Mouse (Mus musculus) heart, postnatal 0 days (tissue): ENCODE data around the gene Senp8.
"Not testable (repeated sequence)": the region's sequence is repeated elsewhere in the genome, so short reads cannot be mapped to it uniquely, and the experiment has no call there.

Experiments
- CTCF ChIP-seq: IDR thresholded peaks from 2 replicates; pipeline ENCODE4 v1.5.1; 2016; ENCODE audit warnings: antibody characterized with exemption, control low read depth, low read depth
- EP300 ChIP-seq: IDR thresholded peaks from 2 replicates; pipeline ENCODE4 v1.6.1; 2016; ENCODE audit warnings: antibody characterized with exemption, low read depth

- not testable (repeated sequence) for TF ChIP-seq CTCF, EP300
These were observed 6.5 kb upstream of the Senp8 start for GRCm38 (mm10) chr9:59757016-59757415.
